Mouse (Mus musculus): ENCODE results near the gene Ntpcr.

- TF ChIP-seq ZC3H11A (IDR thresholded peaks at IDR 0.05; ENCODE audit: borderline replicate concordance, low read depth, low read length), result no peak
- TF ChIP-seq ZNF384 (IDR thresholded peaks at IDR 0.05; ENCODE audit: low read depth, low read length), result no peak
- no peak for TF ChIP-seq CHD2 (IDR thresholded peaks at IDR 0.05; ENCODE audit: low read depth, low read length)
- TF ChIP-seq MAFK (IDR thresholded peaks at IDR 0.05; ENCODE audit: insufficient read depth, low read depth, low read length), result no peak
Measured at GRCm38 (mm10) chr8:125776800-125777199, 47.0 kb downstream of the Ntpcr start.
